Mouse (Mus musculus): ENCODE results near the gene Dnajc2.

DNA sequence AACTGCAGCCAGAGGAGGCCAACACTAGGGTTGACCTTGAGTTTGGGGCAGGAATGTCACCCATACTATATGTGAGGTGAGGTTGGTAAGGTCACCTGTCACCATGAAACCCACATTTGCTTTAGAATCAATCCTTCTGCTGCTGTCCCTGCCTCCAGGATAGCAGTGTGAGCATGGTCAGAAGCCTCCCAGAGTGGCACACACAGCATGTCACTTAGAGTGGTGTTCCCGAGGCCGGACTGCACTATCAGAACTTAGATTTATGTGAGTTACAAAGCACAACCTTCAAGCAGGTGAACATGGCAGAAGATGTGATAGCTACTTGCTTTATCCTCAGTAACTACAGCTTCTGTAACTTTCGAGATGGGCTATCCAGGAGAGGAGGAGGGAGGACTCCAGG, 46.7 kb upstream of the Dnajc2 start:
- no peak for TF ChIP-seq CTCF (IDR thresholded peaks at IDR 0.05)
- no peak for TF ChIP-seq EP300 (IDR thresholded peaks at IDR 0.05)

Data from lung, postnatal 0 days (tissue).